In genomic region chr2:152102369-152102768, GRCm38 (mm10) we compare ENCODE assay signal across 31 mouse cellular contexts. TPM values are rescaled to one million over a fixed set of nuclear protein-coding genes. Genes with fewer than 3 reads are reported as not detected.
DNase-seq lines count a peak whose midpoint lies in the region; ATAC-seq and TF ChIP-seq lines count a peak whose summit lies in the region.
"Had no signal": no experiment of that assay in that cellular context is flagged by ENCODE, and none has a peak within 500 bp of the region (broad histone marks: within the 10 kb centered on the region; RNA-seq: fewer than 3 reads in every experiment).

No protein-coding gene starts in this region.

- no peak for ATAC-seq in hindbrain, embryonic 12.5 days (ENCODE audit: low FRiP score)
- ATAC-seq in hindbrain, postnatal 0 days: no peak
- no peak for ATAC-seq in neural tube, embryonic 11.5 days (ENCODE audit: insufficient read depth, low FRiP score, low TSS enrichment)
- ATAC-seq: forebrain, embryonic 15.5 days; intestine, postnatal 0 days; liver, postnatal 0 days; midbrain, embryonic 13.5 days had no signal

- TF ChIP-seq CTCF in hindbrain, postnatal 0 days (IDR thresholded peaks at IDR 0.05; ENCODE audit: low read depth): no peak; the same call in 1 of the 2 replicates

- H3K27me3 ChIP-seq in hindbrain, embryonic 12.5 days: 0 out of 2 replicates have a peak, but pooled peaks cover 7% of the 10 kb centered on the region
- H3K27me3 ChIP-seq in hindbrain, postnatal 0 days (ENCODE audit: insufficient read depth, low read length): no peaks in the 10 kb centered on the region
- no peaks in the 10 kb centered on the region for H3K27me3 ChIP-seq in neural tube, embryonic 11.5 days (ENCODE audit: control insufficient read depth, insufficient read depth, low read length)
- H3K27me3 ChIP-seq: forebrain, embryonic 15.5 days; hindbrain, embryonic 15.5 days had no signal

- 64% methylated on average over 6 of the region's 6 CpGs for WGBS in hindbrain, embryonic 12.5 days
- 50% methylated on average over 6 of the region's 6 CpGs for WGBS in hindbrain, postnatal 0 days
- WGBS in neural tube, embryonic 11.5 days: 62% methylated on average over 6 of the region's 6 CpGs

- H3K4me3 ChIP-seq in hindbrain, embryonic 12.5 days: no peak overlapping the region
- H3K4me3 ChIP-seq in hindbrain, postnatal 0 days (ENCODE audit: low read length): no peak overlapping the region
- no peak overlapping the region for H3K4me3 ChIP-seq in neural tube, embryonic 11.5 days (ENCODE audit: low read depth, low read length)
- H3K4me3 ChIP-seq: embryonic facial prominence, embryonic 12.5 days; erythroblast, embryonic 14.5 days; forebrain, embryonic 15.5 days; gastrocnemius, adult 2 months; heart, embryonic 10.5 days; hindbrain, embryonic 15.5 days; kidney, embryonic 15.5 days; limb, embryonic 10.5 days; midbrain, embryonic 13.5 days; myocyte had no signal

- H3K36me3 ChIP-seq in hindbrain, embryonic 12.5 days: no peaks in the 10 kb centered on the region
- H3K36me3 ChIP-seq in hindbrain, postnatal 0 days (ENCODE audit: insufficient read depth, low read length): no peaks in the 10 kb centered on the region
- H3K36me3 ChIP-seq in neural tube, embryonic 11.5 days (ENCODE audit: control insufficient read depth, insufficient read depth, low read length): no peaks in the 10 kb centered on the region
- H3K36me3 ChIP-seq: embryonic facial prominence, embryonic 12.5 days; forebrain, embryonic 15.5 days; G1E; hindbrain, embryonic 15.5 days; kidney, embryonic 15.5 days; limb, embryonic 10.5 days; midbrain, embryonic 13.5 days had no signal

- H3K4me1 ChIP-seq in hindbrain, embryonic 12.5 days: peaks cover 22% of the 10 kb centered on the region
- no peaks in the 10 kb centered on the region for H3K4me1 ChIP-seq in hindbrain, postnatal 0 days (ENCODE audit: insufficient read depth, low read length)
- peaks cover 6% of the 10 kb centered on the region for H3K4me1 ChIP-seq in neural tube, embryonic 11.5 days (ENCODE audit: control insufficient read depth, insufficient read depth, low read length)

- H3K27ac ChIP-seq in hindbrain, embryonic 12.5 days: peak overlapping the region; percentile 30; the same call in 1 of the 2 replicates
- H3K27ac ChIP-seq in hindbrain, postnatal 0 days: no peak overlapping the region
- no peak overlapping the region for H3K27ac ChIP-seq in neural tube, embryonic 11.5 days (ENCODE audit: low read depth, low read length)
- H3K27ac ChIP-seq: embryonic facial prominence, embryonic 12.5 days; forebrain, embryonic 15.5 days; gastrocnemius, adult 2 months; heart, embryonic 10.5 days; hindbrain, embryonic 15.5 days; kidney, embryonic 15.5 days; limb, embryonic 10.5 days; midbrain, embryonic 13.5 days had no signal

- peak; percentile 32 for DNase-seq in cerebellum, adult 9-11 months
- DNase-seq in cerebellum, adult 9-10 months: no peak
- DNase-seq in hindbrain, postnatal 0 days (ENCODE audit: low spot score): no peak
- peak; percentile 31 for DNase-seq in neural tube, embryonic 11.5 days (ENCODE audit: low spot score)
- DNase-seq in neural tube, embryonic 10.5 days (ENCODE audit: extremely low spot score, low spot score): no peak
- peak; percentile 78 for DNase-seq in brain, adult 2 months (ENCODE audit: low read depth, low spot score)
- DNase-seq in lung, adult 18-20 months: no peak
- DNase-seq: adrenal gland, postnatal 25 days; cerebellum, postnatal 36 days; gastrocnemius, adult 2 months; kidney, postnatal 4 days; liver, postnatal 0 days; lung, postnatal 14 days; spleen, adult 18-20 months; thymus, adult 18-20 months; thymus, postnatal 4 days had no signal

- no peak overlapping the region for H3K9ac ChIP-seq in hindbrain, embryonic 12.5 days
- no peak overlapping the region for H3K9ac ChIP-seq in hindbrain, postnatal 0 days (replicated peaks; ENCODE audit: low read length)
- H3K9ac ChIP-seq in neural tube, embryonic 11.5 days (ENCODE audit: low read length): no peak overlapping the region
- H3K9ac ChIP-seq: embryonic facial prominence, embryonic 12.5 days; forebrain, embryonic 15.5 days; hindbrain, embryonic 15.5 days; kidney, embryonic 15.5 days; liver, postnatal 0 days; midbrain, embryonic 13.5 days had no signal

- H3K4me2 ChIP-seq in hindbrain, embryonic 12.5 days (replicated peaks): no peak overlapping the region
- H3K4me2 ChIP-seq in hindbrain, postnatal 0 days (ENCODE audit: low read depth, low read length): no peak overlapping the region
- H3K4me2 ChIP-seq in neural tube, embryonic 11.5 days (ENCODE audit: low read depth): no peak overlapping the region
- H3K4me2 ChIP-seq: embryonic facial prominence, embryonic 12.5 days; forebrain, embryonic 15.5 days; hindbrain, embryonic 15.5 days; kidney, embryonic 15.5 days; midbrain, embryonic 13.5 days had no signal

- H3K9me3 ChIP-seq in hindbrain, embryonic 12.5 days (replicated peaks): no peaks in the 10 kb centered on the region
- no peaks in the 10 kb centered on the region for H3K9me3 ChIP-seq in hindbrain, postnatal 0 days (ENCODE audit: low read length)
- no peaks in the 10 kb centered on the region for H3K9me3 ChIP-seq in neural tube, embryonic 11.5 days (ENCODE audit: control insufficient read depth, low read length)
- H3K9me3 ChIP-seq: embryonic facial prominence, embryonic 12.5 days; forebrain, embryonic 15.5 days; G1E; heart, embryonic 10.5 days; hindbrain, embryonic 15.5 days; kidney, embryonic 15.5 days; limb, embryonic 10.5 days; midbrain, embryonic 13.5 days had no signal

RNA-seq across cellular contexts. Expression of gene Srxn1, which starts 2.9 kb away (rescaled TPM):
- 13.8 and 15.3 TPM in 2 replicates for polyA plus RNA-seq in hindbrain, embryonic 12.5 days (2016; fragmentation: Nextera tagmentation; extraction: Ambion mirVana)
- 51.7 and 54.5 TPM in 2 replicates for total RNA-seq in hindbrain, postnatal 0 days (2014; rRNA removed)
- 26.4 and 26.8 TPM in 2 replicates for polyA plus RNA-seq in hindbrain, postnatal 0 days (2015; fragmentation: Nextera tagmentation; extraction: Ambion mirVana)
- 17.5 and 18.8 TPM in 2 replicates for polyA plus RNA-seq in neural tube, embryonic 11.5 days (2014; fragmentation: Nextera tagmentation; extraction: Ambion mirVana)

RNA-seq across cellular contexts. Expression of gene Scrt2, which starts 21.0 kb away (rescaled TPM):
- 26.8 and 28.3 TPM in 2 replicates for polyA plus RNA-seq in hindbrain, embryonic 12.5 days (2016; fragmentation: Nextera tagmentation; extraction: Ambion mirVana)
- 13.3 and 18.4 TPM in 2 replicates for total RNA-seq in hindbrain, postnatal 0 days (2014; rRNA removed)
- polyA plus RNA-seq in hindbrain, postnatal 0 days (2015; fragmentation: Nextera tagmentation; extraction: Ambion mirVana): 4.1 and 4.4 TPM in 2 replicates
- 23.0 and 25.1 TPM in 2 replicates for polyA plus RNA-seq in neural tube, embryonic 11.5 days (2014; fragmentation: Nextera tagmentation; extraction: Ambion mirVana)
- total RNA-seq: gastrocnemius, adult 2 months; liver, adult 2 months; megakaryocyte, adult 5-6 weeks had no signal
- polyA plus RNA-seq: erythroblast, embryonic 14.5 days; G1E; heart, embryonic 10.5 days; heart, postnatal 0 days; intestine, postnatal 0 days; limb, embryonic 10.5 days; liver, adult 2 months; liver, postnatal 0 days; myocyte had no signal

RNA-seq across cellular contexts. Expression of gene Tcf15, which starts 41.0 kb away (rescaled TPM):
- polyA plus RNA-seq in hindbrain, embryonic 12.5 days (2016; fragmentation: Nextera tagmentation; extraction: Ambion mirVana): 8.8 and 9.9 TPM in 2 replicates
- 4.9 TPM in 1 of 2 replicates, not detected in the other for total RNA-seq in hindbrain, postnatal 0 days (2014; rRNA removed)
- 0.74 and 1.2 TPM in 2 replicates for polyA plus RNA-seq in hindbrain, postnatal 0 days (2015; fragmentation: Nextera tagmentation; extraction: Ambion mirVana)
- 40.9 and 41.0 TPM in 2 replicates for polyA plus RNA-seq in neural tube, embryonic 11.5 days (2014; fragmentation: Nextera tagmentation; extraction: Ambion mirVana)
- total RNA-seq: G1E; liver, adult 2 months; megakaryocyte, adult 5-6 weeks had no signal
- polyA plus RNA-seq: G1E; liver, adult 2 months; myocyte had no signal

Comparison
In these comparisons a context has a peak if more than half of its experiments do, and no peak if none do; other contexts are left out.
1. DNase-seq: peak in cerebellum, adult 9-11 months (single experiment), neural tube, embryonic 11.5 days (single experiment) and brain, adult 2 months (single experiment); none in cerebellum, adult 9-10 months (single experiment), hindbrain, postnatal 0 days (single experiment), neural tube, embryonic 10.5 days (single experiment) and lung, adult 18-20 months (0 of 2).